Mouse (Mus musculus) left cerebral cortex, postnatal 36 days (tissue): ENCODE measurements around the gene Mthfr. TPM values are rescaled to one million over a fixed set of nuclear protein-coding genes. Genes with fewer than 3 reads are reported as not detected.

ENCODE experiments used
- total RNA-seq, 2 experiments: library from RNA; stranded (reverse); gene quantifications; 2 replicates each; pipeline ENCODE4 v1.2.3; 2021

The Mthfr gene
- total RNA-seq, 2 experiments from 2014 or later = 26.6 to 38.0 TPM

Other genes starting within 250 kb of the Mthfr start
- 1 to 10 TPM; 1.9 to 2.0 TPM for gene Zfp984, start 229.3 kb upstream of the Mthfr start, total RNA-seq
- gene Zfp933, start 190.7 kb upstream of the Mthfr start, total RNA-seq = 10 to 100 TPM; 15.2 to 21.5 TPM
- gene Miip, start 170.3 kb upstream of the Mthfr start, total RNA-seq = 10 to 100 TPM; 12.8 to 22.4 TPM
- 1 to 10 TPM; 8.7 to 9.5 TPM for gene Fv1, start 170.1 kb upstream of the Mthfr start, total RNA-seq
- 100 to 1,000 TPM; 181 to 206 TPM for gene Mfn2, start 134.4 kb upstream of the Mthfr start, total RNA-seq
- 10 to 100 TPM; 15.7 to 16.5 TPM for gene Plod1, start 102.3 kb upstream of the Mthfr start, total RNA-seq
- gene 2510039O18Rik, start 98.2 kb upstream of the Mthfr start, total RNA-seq = 10 to 100 TPM; 27.4 to 29.1 TPM
- not detected for gene Nppb, start 53.3 kb upstream of the Mthfr start, total RNA-seq
- gene Nppa, start 38.4 kb upstream of the Mthfr start, total RNA-seq = not detected
- 10 to 100 TPM; 77.1 to 79.7 TPM for gene Clcn6, start 256 bp upstream of the Mthfr start, total RNA-seq
- 1 to 10 TPM; 5.9 to 7.7 TPM for gene Agtrap, start 49.0 kb downstream of the Mthfr start, total RNA-seq
- gene Mad2l2, start 91.3 kb downstream of the Mthfr start, total RNA-seq = 10 to 100 TPM; 14.7 to 15.2 TPM
- gene Draxin, start 91.6 kb downstream of the Mthfr start, total RNA-seq = under 1 TPM; 0.43 to 0.47 TPM
- gene Fbxo6, start 113.1 kb downstream of the Mthfr start, total RNA-seq = 10 to 100 TPM; 26.8 to 33.5 TPM
- 100 to 1,000 TPM; 143 to 156 TPM for gene Fbxo44, start 121.4 kb downstream of the Mthfr start, total RNA-seq
- 100 to 1,000 TPM in 1 of 2 experiments, 10 to 100 TPM in 1; 96.6 to 113 TPM for gene Fbxo2, start 121.5 kb downstream of the Mthfr start, total RNA-seq
- 10 to 100 TPM; 24.3 to 34.8 TPM for gene Disp3, start 248.9 kb downstream of the Mthfr start, total RNA-seq